Mouse (Mus musculus): ENCODE measurements at regions not wholly inside any gene's neighbourhood (a gene's known extent, or its start where the extent isn't known, plus 50 kb on each side); places are given as distances from the start of the nearest gene placed in this dataset.

- no peak overlapping the region for H3K4me3 ChIP-seq (replicated peaks; ENCODE audit: low read length)
- H3K27ac ChIP-seq = no peak overlapping the region
- no peak overlapping the region for H3K4me2 ChIP-seq (replicated peaks)
- WGBS = 16% methylated on average over 3 of the region's 3 CpGs
- ATAC-seq (ENCODE audit: low FRiP score) (no peak), DNase-seq (ENCODE audit: low spot score) (no peak)
- no peak overlapping the region for H3K9ac ChIP-seq
- no peaks in the 10 kb centered on the region for H3K27me3 ChIP-seq (ENCODE audit: control insufficient read depth, insufficient read depth, low read length)
- H3K9me3 ChIP-seq (ENCODE audit: control insufficient read depth, low read length) = no peaks in the 10 kb centered on the region
- H3K4me1 ChIP-seq (replicated peaks; ENCODE audit: control insufficient read depth, insufficient read depth, low read length) = no peaks in the 10 kb centered on the region
- no peaks in the 10 kb centered on the region for H3K36me3 ChIP-seq (replicated peaks; ENCODE audit: control insufficient read depth, insufficient read depth)
Measured at GRCm38 (mm10) chr8:29274668-29275067, 1827.2 kb downstream of the Poteg start.

GRCm38 (mm10) chr8:29278711-29279110, 1831.2 kb downstream of the Poteg start:
- Histone ChIP-seq H3K27ac (no peak overlapping the region), H3K4me3 (replicated peaks; ENCODE audit: low read length) (no peak overlapping the region), H3K9ac (no peak overlapping the region), H3K4me1 (replicated peaks; ENCODE audit: control insufficient read depth, insufficient read depth, low read length) (no peaks in the 10 kb centered on the region), H3K9me3 (ENCODE audit: control insufficient read depth, low read length) (no peaks in the 10 kb centered on the region), H3K36me3 (replicated peaks; ENCODE audit: control insufficient read depth, insufficient read depth) (no peaks in the 10 kb centered on the region), H3K4me2 (replicated peaks) (no peak overlapping the region), H3K27me3 (ENCODE audit: control insufficient read depth, insufficient read depth, low read length) (no peaks in the 10 kb centered on the region)
- no peak for DNase-seq (ENCODE audit: low spot score)
- no peak for ATAC-seq (ENCODE audit: low FRiP score)
- WGBS = 92% methylated on average over 2 of the region's 2 CpGs

GRCm38 (mm10) chr8:29279276-29279675, 1831.8 kb downstream of the Poteg start:
- H3K9ac ChIP-seq = no peak overlapping the region

GRCm38 (mm10) chr8:29290386-29290785, 1842.9 kb downstream of the Poteg start:
- 6% methylated on average over 6 of the region's 6 CpGs for WGBS

More at GRCm38 (mm10) chr8:29279276-29279675, 1831.8 kb downstream of the Poteg start:
- Histone ChIP-seq H3K27ac (no peak overlapping the region), H3K27me3 (ENCODE audit: control insufficient read depth, insufficient read depth, low read length) (no peaks in the 10 kb centered on the region), H3K9me3 (ENCODE audit: control insufficient read depth, low read length) (no peaks in the 10 kb centered on the region), H3K4me1 (replicated peaks; ENCODE audit: control insufficient read depth, insufficient read depth, low read length) (no peaks in the 10 kb centered on the region), H3K36me3 (replicated peaks; ENCODE audit: control insufficient read depth, insufficient read depth) (no peaks in the 10 kb centered on the region), H3K4me2 (replicated peaks) (no peak overlapping the region), H3K4me3 (replicated peaks; ENCODE audit: low read length) (no peak overlapping the region)
- DNase-seq (ENCODE audit: low spot score) (no peak), ATAC-seq (ENCODE audit: low FRiP score) (no peak)
- WGBS = 59% methylated on average over 3 of the region's 3 CpGs

More at GRCm38 (mm10) chr8:29290386-29290785, 1842.9 kb downstream of the Poteg start:
- no peak overlapping the region for H3K4me2 ChIP-seq (replicated peaks)
- H3K4me1 ChIP-seq (replicated peaks; ENCODE audit: control insufficient read depth, insufficient read depth, low read length) = no peaks in the 10 kb centered on the region
- no peak overlapping the region for H3K4me3 ChIP-seq (replicated peaks; ENCODE audit: low read length)
- H3K27me3 ChIP-seq (ENCODE audit: control insufficient read depth, insufficient read depth, low read length) = no peaks in the 10 kb centered on the region
- no peak overlapping the region for H3K27ac ChIP-seq
- DNase-seq (ENCODE audit: low spot score) (peak; percentile 68), ATAC-seq (ENCODE audit: low FRiP score) (no peak)
- no peaks in the 10 kb centered on the region for H3K9me3 ChIP-seq (ENCODE audit: control insufficient read depth, low read length)
- no peaks in the 10 kb centered on the region for H3K36me3 ChIP-seq (replicated peaks; ENCODE audit: control insufficient read depth, insufficient read depth)
- no peak overlapping the region for H3K9ac ChIP-seq

Measured in hindbrain, embryonic 14.5 days (tissue).